Mouse (Mus musculus): Measurements from ENCODE around the gene Crtc3. TPM values are rescaled to one million over a fixed set of nuclear protein-coding genes. Genes with fewer than 3 reads are reported as not detected.

The Crtc3 gene
- 13.8 and 15.3 TPM in 2 replicates for polyA plus RNA-seq (2016; fragmentation: Nextera tagmentation; extraction: Ambion mirVana)

- WGBS, result under 1% methylated on average over 55 of the region's 83 CpGs
- Histone ChIP-seq H3K4me2 (replicated peaks) (peak within 1 kb of the TSS; percentile 60), H3K27me3 (no peaks in the 10 kb centered on the region), H3K36me3 (no peaks in the 10 kb centered on the region), H3K4me1 (peaks cover 17% of the 10 kb centered on the region), H3K4me3 (peak within 1 kb of the TSS; percentile 80), H3K9me3 (replicated peaks) (no peaks in the 10 kb centered on the region), H3K27ac (peak within 1 kb of the TSS; percentile 96), H3K9ac (peak within 1 kb of the TSS; percentile 96)
- peak; percentile 83 for ATAC-seq (ENCODE audit: low FRiP score)
Measured at GRCm38 (mm10) chr7:80688556-80689220, at the start of gene Crtc3. Gene Crtc3, minus strand, starts transcription at chr7:80688877.

- H3K27ac ChIP-seq, result no peak overlapping the region
- WGBS, result 89% methylated on average over 10 of the region's 10 CpGs
- ATAC-seq (ENCODE audit: low FRiP score), result no peak
Measured at GRCm38 (mm10) chr7:80736199-80736598, 47.5 kb upstream of the Crtc3 start.

GRCm38 (mm10) chr7:80732986-80733385, 44.3 kb upstream of the Crtc3 start:
- ATAC-seq (ENCODE audit: low FRiP score), result no peak
- 87% methylated on average over 11 of the region's 11 CpGs for WGBS

More at GRCm38 (mm10) chr7:80736199-80736598, 47.5 kb upstream of the Crtc3 start:
- Histone ChIP-seq H3K4me1 (no peaks in the 10 kb centered on the region), H3K4me2 (replicated peaks) (no peak overlapping the region), H3K27me3 (no peaks in the 10 kb centered on the region), H3K9me3 (replicated peaks) (no peaks in the 10 kb centered on the region), H3K9ac (no peak overlapping the region), H3K4me3 (no peak overlapping the region), H3K36me3 (peaks cover 70% of the 10 kb centered on the region)

GRCm38 (mm10) chr7:80729662-80730061, 41.0 kb upstream of the Crtc3 start:
- no peak for ATAC-seq (ENCODE audit: low FRiP score)
- Histone ChIP-seq H3K27me3 (no peaks in the 10 kb centered on the region), H3K27ac (no peak overlapping the region), H3K4me3 (no peak overlapping the region), H3K9ac (no peak overlapping the region), H3K4me1 (no peaks in the 10 kb centered on the region), H3K9me3 (replicated peaks) (no peaks in the 10 kb centered on the region), H3K4me2 (replicated peaks) (no peak overlapping the region), H3K36me3 (peaks cover 67% of the 10 kb centered on the region)
- WGBS, result 33% methylated on average over 8 of the region's 8 CpGs

More at GRCm38 (mm10) chr7:80732986-80733385, 44.3 kb upstream of the Crtc3 start:
- Histone ChIP-seq H3K27me3 (no peaks in the 10 kb centered on the region), H3K9me3 (replicated peaks) (no peaks in the 10 kb centered on the region), H3K4me1 (no peaks in the 10 kb centered on the region), H3K4me2 (replicated peaks) (no peak overlapping the region), H3K4me3 (no peak overlapping the region), H3K9ac (no peak overlapping the region), H3K36me3 (peaks cover 65% of the 10 kb centered on the region), H3K27ac (no peak overlapping the region)

GRCm38 (mm10) chr7:80721041-80721440, 32.4 kb upstream of the Crtc3 start:
- Histone ChIP-seq H3K4me2 (replicated peaks) (no peak overlapping the region), H3K27ac (no peak overlapping the region), H3K9me3 (replicated peaks) (no peaks in the 10 kb centered on the region), H3K4me3 (no peak overlapping the region), H3K9ac (no peak overlapping the region), H3K36me3 (peaks cover 61% of the 10 kb centered on the region), H3K4me1 (0 out of 2 replicates have a peak, but pooled peaks cover 2% of the 10 kb centered on the region), H3K27me3 (no peaks in the 10 kb centered on the region)
- ATAC-seq (ENCODE audit: low FRiP score), result no peak
- WGBS, result 35% methylated on average over 9 of the region's 9 CpGs

GRCm38 (mm10) chr7:80719582-80719981, 30.9 kb upstream of the Crtc3 start:
- no peak for ATAC-seq (ENCODE audit: low FRiP score)
- H3K9me3 ChIP-seq (replicated peaks), result no peaks in the 10 kb centered on the region
- H3K27ac ChIP-seq, result no peak overlapping the region
- H3K36me3 ChIP-seq, result peaks cover 59% of the 10 kb centered on the region
- H3K4me3 ChIP-seq, result no peak overlapping the region
- H3K27me3 ChIP-seq, result no peaks in the 10 kb centered on the region
- no peak overlapping the region for H3K4me2 ChIP-seq (replicated peaks)
- 96% methylated on average over 7 of the region's 7 CpGs for WGBS
- 0 out of 2 replicates have a peak, but pooled peaks cover 2% of the 10 kb centered on the region for H3K4me1 ChIP-seq
- H3K9ac ChIP-seq, result no peak overlapping the region

- no peak for ATAC-seq (ENCODE audit: low FRiP score)
- H3K36me3 ChIP-seq, result peaks cover 56% of the 10 kb centered on the region
Measured at GRCm38 (mm10) chr7:80719038-80719437, 30.4 kb upstream of the Crtc3 start.

GRCm38 (mm10) chr7:80718471-80718870, 29.8 kb upstream of the Crtc3 start:
- H3K9ac ChIP-seq, result no peak overlapping the region
- peaks cover 53% of the 10 kb centered on the region for H3K36me3 ChIP-seq
- no peak overlapping the region for H3K27ac ChIP-seq
- ATAC-seq (ENCODE audit: low FRiP score), result no peak
- no peak overlapping the region for H3K4me3 ChIP-seq
- no peaks in the 10 kb centered on the region for H3K9me3 ChIP-seq (replicated peaks)
- 88% methylated on average over 8 of the region's 8 CpGs for WGBS
- 0 out of 2 replicates have a peak, but pooled peaks cover 2% of the 10 kb centered on the region for H3K4me1 ChIP-seq
- no peak overlapping the region for H3K4me2 ChIP-seq (replicated peaks)
- no peaks in the 10 kb centered on the region for H3K27me3 ChIP-seq

More at GRCm38 (mm10) chr7:80719038-80719437, 30.4 kb upstream of the Crtc3 start:
- WGBS, result 95% methylated on average over 2 of the region's 2 CpGs
- Histone ChIP-seq H3K4me1 (0 out of 2 replicates have a peak, but pooled peaks cover 2% of the 10 kb centered on the region), H3K4me3 (no peak overlapping the region), H3K4me2 (replicated peaks) (no peak overlapping the region), H3K9ac (no peak overlapping the region), H3K27me3 (no peaks in the 10 kb centered on the region), H3K9me3 (replicated peaks) (no peaks in the 10 kb centered on the region), H3K27ac (no peak overlapping the region)

GRCm38 (mm10) chr7:80716758-80717157, 28.1 kb upstream of the Crtc3 start:
- no peak overlapping the region for H3K27ac ChIP-seq
- 0 out of 2 replicates have a peak, but pooled peaks cover 2% of the 10 kb centered on the region for H3K4me1 ChIP-seq
- no peaks in the 10 kb centered on the region for H3K9me3 ChIP-seq (replicated peaks)
- H3K36me3 ChIP-seq, result peaks cover 42% of the 10 kb centered on the region
- H3K4me2 ChIP-seq (replicated peaks), result no peak overlapping the region
- no peak overlapping the region for H3K9ac ChIP-seq
- no peak for ATAC-seq (ENCODE audit: low FRiP score)
- H3K4me3 ChIP-seq, result no peak overlapping the region
- H3K27me3 ChIP-seq, result no peaks in the 10 kb centered on the region
- 87% methylated on average over 9 of the region's 9 CpGs for WGBS

GRCm38 (mm10) chr7:80715306-80715705, 26.6 kb upstream of the Crtc3 start:
- Histone ChIP-seq H3K27ac (no peak overlapping the region), H3K27me3 (no peaks in the 10 kb centered on the region), H3K4me2 (replicated peaks) (no peak overlapping the region), H3K36me3 (peaks cover 38% of the 10 kb centered on the region), H3K9ac (no peak overlapping the region), H3K9me3 (replicated peaks) (no peaks in the 10 kb centered on the region), H3K4me3 (no peak overlapping the region), H3K4me1 (0 out of 2 replicates have a peak, but pooled peaks cover 2% of the 10 kb centered on the region)
- WGBS, result 90% methylated on average over 7 of the region's 7 CpGs
- no peak for ATAC-seq (ENCODE audit: low FRiP score)

GRCm38 (mm10) chr7:80711496-80711895, 22.8 kb upstream of the Crtc3 start:
- Histone ChIP-seq H3K4me3 (no peak overlapping the region), H3K9ac (no peak overlapping the region), H3K9me3 (replicated peaks) (no peaks in the 10 kb centered on the region), H3K36me3 (peaks cover 23% of the 10 kb centered on the region), H3K4me1 (no peaks in the 10 kb centered on the region), H3K4me2 (replicated peaks) (no peak overlapping the region), H3K27me3 (no peaks in the 10 kb centered on the region), H3K27ac (no peak overlapping the region)
- 85% methylated on average over 8 of the region's 8 CpGs for WGBS
- no peak for ATAC-seq (ENCODE audit: low FRiP score)

- ATAC-seq (ENCODE audit: low FRiP score), result no peak
- WGBS, result 94% methylated on average over 7 of the region's 7 CpGs
- H3K9me3 ChIP-seq (replicated peaks), result no peaks in the 10 kb centered on the region
Measured at GRCm38 (mm10) chr7:80710333-80710732, 21.7 kb upstream of the Crtc3 start.

GRCm38 (mm10) chr7:80704066-80704465, 15.4 kb upstream of the Crtc3 start:
- H3K27me3 ChIP-seq, result no peaks in the 10 kb centered on the region
- no peaks in the 10 kb centered on the region for H3K36me3 ChIP-seq
- ATAC-seq (ENCODE audit: low FRiP score), result no peak
- no peaks in the 10 kb centered on the region for H3K9me3 ChIP-seq (replicated peaks)
- no peak overlapping the region for H3K9ac ChIP-seq
- H3K4me2 ChIP-seq (replicated peaks), result no peak overlapping the region
- no peak overlapping the region for H3K4me3 ChIP-seq
- H3K27ac ChIP-seq, result no peak overlapping the region
- 82% methylated on average over 4 of the region's 4 CpGs for WGBS
- no peaks in the 10 kb centered on the region; the same call in 1 of the 2 replicates for H3K4me1 ChIP-seq

More at GRCm38 (mm10) chr7:80710333-80710732, 21.7 kb upstream of the Crtc3 start:
- H3K27me3 ChIP-seq, result no peaks in the 10 kb centered on the region
- peaks cover 17% of the 10 kb centered on the region for H3K36me3 ChIP-seq
- no peak overlapping the region for H3K27ac ChIP-seq
- no peak overlapping the region for H3K9ac ChIP-seq
- H3K4me3 ChIP-seq, result no peak overlapping the region
- H3K4me2 ChIP-seq (replicated peaks), result no peak overlapping the region
- H3K4me1 ChIP-seq, result no peaks in the 10 kb centered on the region
